Mouse (Mus musculus) cerebellum, adult 11 months (tissue): Measurements from ENCODE around the gene Pecam1.
A peak's percentile ranks its signal among the peaks of the same experiment; 100 is the strongest.
"Not testable (repeated sequence)": the region's sequence is repeated elsewhere in the genome, so short reads cannot be mapped to it uniquely, and the experiment has no call there.

Experiments used
- DNase-seq: peaks from one replicate; pipeline ENCODE4 v3.0.0; 2022

Pecam1 gene

DNA sequence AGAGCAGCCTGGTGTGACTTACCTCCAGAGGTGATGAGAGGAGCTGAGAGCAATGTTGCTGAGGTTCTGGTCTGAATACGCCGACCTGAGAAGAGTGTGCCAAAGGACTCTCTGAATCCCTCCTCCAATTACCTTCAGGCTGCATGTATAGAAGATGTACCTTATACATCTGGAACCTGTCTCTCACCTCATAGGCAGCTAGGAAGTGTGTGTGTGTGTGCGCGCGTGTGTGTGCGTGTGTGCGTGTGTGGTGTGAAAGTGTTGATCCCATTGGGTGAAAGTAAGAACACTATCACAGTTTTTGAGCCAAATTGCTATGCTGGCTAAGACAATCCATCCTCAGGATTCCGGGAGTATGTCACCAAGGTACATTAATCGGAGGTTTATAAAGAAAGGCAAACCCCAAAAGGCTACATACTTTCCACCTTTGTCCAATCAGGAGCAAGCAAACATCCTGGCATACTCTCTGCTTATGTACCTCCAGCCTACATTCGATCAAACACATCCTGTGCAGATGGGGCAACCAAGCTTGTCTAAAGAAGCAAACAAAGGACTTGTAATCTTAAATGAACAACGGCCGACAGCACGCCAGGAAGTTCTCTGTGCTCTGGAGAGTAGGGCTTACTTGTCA lies at the start of gene Pecam1:
Gene Pecam1, minus strand, starts transcription at position 508 of the 631 bp plus-strand sequence.
- no peak for DNase-seq

GRCm38 (mm10) chr11:106795679-106796078 lies 45.3 kb upstream of the Pecam1 start:
- no peak for DNase-seq

- no peak for DNase-seq
Measured at GRCm38 (mm10) chr11:106793846-106794245, 43.4 kb upstream of the Pecam1 start.

DNA sequence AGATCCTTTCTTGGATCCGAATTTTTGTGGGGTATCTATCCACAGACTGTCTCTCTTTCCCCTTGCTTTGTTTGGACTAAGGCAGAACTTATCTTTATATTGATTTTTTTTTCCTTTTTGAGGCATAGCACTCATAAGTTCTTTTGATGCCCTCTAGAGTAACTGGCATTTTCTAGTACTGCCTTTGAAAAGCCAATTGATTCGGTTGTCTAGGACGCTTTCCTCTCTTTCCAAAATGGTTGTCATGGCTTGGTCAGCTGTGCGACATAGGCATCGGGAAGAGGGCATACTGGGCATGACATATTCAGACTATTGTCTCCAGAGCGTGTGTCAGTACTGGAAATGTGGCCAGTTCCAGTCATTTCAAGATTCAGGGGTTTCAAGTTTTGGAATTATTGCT lies 39.2 kb upstream of the Pecam1 start:
- DNase-seq: no peak

DNA sequence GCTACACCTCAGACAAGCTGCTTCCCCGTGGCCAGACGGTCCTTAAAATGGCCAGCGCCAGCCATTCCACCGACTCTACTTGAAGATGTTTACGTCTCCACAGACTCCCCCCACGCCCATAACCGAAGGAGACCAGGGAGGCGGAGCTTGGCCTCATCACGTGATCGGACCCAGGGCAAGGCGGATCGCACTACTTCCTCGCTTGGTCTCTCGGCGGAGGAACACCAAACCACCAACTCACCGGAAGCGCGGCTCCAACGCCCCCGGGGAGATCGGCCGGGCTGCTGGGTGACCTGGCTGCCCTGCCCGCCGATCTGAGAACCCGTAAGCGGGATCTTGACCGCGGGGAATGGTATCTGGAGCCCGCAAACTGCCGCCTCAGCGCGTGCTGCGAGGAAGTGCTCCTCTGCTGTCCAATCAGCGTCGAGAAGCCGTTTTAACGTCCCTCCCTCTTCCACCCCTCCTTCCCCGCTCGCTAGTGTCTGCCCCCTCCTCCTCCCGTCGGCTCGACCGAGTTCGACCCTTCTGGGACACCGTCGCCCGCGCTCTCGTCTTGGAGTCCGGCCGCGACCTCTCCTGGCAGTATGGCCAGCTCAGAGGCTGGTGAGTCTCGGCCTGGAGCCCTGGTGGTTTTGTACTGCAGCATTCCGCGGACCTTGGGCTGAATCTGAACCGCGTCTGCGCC lies 38.5 kb upstream of the Pecam1 start, which contains the start of the genes Ddx5 and Cep95:
Gene Ddx5, minus strand, starts transcription at position 411 of the 685 bp plus-strand sequence.
Gene Cep95, plus strand, starts transcription at position 478 of the 685 bp plus-strand sequence.
- DNase-seq: peak; percentile 98

- DNase-seq: peak; percentile 99
Measured at GRCm38 (mm10) chr11:106788026-106788774, 37.8 kb upstream of the Pecam1 start.

- peak; percentile 88 for DNase-seq
Measured at GRCm38 (mm10) chr11:106787131-106788025, 37.0 kb upstream of the Pecam1 start.

GRCm38 (mm10) chr11:106785043-106785442 lies 34.6 kb upstream of the Pecam1 start:
- DNase-seq: no peak

- DNase-seq: no peak
Measured at GRCm38 (mm10) chr11:106784476-106784875, 34.0 kb upstream of the Pecam1 start.

DNA sequence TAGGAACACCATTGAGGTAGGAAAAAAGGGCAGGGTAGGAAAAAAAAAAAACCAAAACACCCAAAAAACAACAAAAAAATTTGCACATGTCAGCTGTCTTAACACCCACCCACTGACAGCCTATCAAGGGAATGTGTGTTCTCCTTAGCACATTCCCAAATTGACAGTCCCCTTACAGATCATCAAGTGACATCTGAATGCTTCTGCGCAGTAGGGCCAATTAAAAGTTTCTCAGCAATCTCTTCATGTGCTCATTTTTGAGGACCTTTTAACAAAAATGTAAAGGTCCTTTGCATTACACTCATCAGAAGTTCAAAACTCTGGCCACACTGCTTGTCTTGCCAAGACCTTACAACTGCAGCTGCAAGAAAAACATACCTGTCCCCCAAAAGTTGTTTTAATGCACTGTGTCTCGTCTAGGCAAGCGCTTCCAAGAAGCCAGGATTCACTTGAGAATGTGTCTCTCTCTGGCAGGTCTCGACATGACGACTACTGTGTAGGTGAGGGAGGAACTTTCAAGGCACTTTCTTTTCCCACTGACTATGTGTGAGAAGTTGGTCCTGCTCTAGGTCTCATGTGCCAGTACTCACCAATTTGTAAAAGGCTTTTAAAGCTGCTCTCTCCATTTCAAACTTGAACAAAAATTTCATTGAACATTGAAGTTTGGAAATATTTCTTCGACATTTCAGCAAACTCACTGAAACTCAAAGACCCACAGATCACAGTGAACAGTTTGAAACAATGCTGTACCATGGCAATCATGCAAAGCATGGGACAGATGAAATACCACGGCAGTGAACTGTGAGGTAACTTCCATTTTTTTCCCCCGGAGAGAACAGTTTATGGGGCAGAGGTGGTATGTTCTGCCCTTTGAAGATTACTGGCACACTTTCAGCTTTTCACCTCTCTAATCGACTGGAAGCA lies 32.7 kb upstream of the Pecam1 start:
- no peak for DNase-seq

- not testable (repeated sequence) for DNase-seq
Measured at GRCm38 (mm10) chr11:106782271-106782670, 31.8 kb upstream of the Pecam1 start.

GRCm38 (mm10) chr11:106780590-106781220 lies 30.3 kb upstream of the Pecam1 start:
- DNase-seq: no peak

- DNase-seq: no peak
Measured at GRCm38 (mm10) chr11:106780089-106780425, 29.6 kb upstream of the Pecam1 start.

DNA sequence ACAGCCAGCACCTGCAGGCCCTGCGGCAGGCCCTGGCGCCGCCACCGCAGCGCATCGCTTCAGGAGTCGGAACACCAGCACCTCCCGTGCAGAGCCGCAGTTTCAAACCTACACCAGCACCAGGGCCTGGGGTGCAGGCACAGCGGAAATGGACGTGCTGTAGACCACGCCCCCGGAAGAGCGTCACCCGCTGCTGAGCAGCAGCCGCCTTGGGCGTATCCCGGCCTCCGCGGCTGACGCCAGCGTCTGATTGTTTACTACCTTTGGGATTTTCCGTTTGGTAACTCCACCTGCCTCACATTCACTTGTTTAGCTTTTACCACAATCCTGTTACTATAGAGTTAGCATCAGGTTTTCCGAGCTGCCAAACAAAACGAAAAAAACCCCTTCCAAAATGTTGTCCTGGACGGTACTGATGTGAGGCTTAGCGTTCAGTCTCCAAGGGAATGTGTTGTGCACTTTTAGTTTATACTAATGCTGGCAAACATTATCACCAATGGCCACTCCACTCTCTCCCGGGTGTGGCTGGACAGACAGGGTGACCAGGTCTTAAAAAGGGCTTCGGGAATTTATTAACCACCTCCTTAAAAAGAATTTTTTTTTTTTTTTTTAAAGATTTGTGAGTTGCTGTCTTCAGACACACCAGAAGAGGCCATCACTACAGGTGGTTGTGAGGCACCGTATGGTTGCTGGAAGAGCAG lies 29.1 kb upstream of the Pecam1 start, which contains the start of gene Polg2:
Gene Polg2, minus strand, starts transcription at position 150 of the 701 bp plus-strand sequence.
- peak; percentile 84 for DNase-seq

DNA sequence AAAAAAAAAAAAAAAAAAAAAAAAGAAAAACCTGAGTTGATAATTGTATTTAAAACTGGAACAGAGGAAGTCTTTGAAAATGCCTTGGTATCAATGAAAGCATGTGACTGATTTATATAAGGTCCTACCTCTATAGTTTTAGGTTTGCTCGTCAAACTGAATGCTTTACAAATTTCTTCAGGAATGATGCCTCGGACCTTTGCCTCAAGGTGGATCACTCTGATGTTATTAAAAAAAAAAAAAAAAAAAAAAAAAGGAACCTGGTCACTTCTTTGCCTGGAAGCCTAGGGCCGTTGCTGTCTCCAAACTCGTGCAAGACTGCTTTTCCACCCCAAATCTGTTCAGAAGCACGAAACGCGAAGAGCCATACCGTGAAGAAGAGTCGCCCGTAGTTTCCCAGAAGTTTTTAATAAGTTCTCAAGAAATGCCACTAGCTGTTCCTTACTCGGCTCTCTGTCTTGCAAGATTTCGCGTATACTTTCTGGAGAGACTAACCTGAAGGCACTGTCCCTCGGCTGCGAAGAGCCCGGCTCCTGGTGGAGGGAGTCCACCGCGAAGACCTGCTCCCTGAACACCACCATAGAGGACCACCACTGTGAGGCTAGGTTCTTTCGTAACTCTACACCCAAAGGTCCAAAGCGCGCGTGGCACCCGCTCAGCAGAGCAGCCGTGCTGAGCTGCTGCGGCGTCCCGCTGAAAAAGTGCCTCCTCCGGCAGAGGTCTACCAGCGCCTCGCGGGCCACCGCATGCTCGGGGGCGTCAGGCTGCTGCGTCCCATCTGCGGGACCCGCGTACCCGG lies 28.4 kb upstream of the Pecam1 start:
- DNase-seq: no peak

- DNase-seq: no peak
Measured at GRCm38 (mm10) chr11:106778132-106778531, 27.7 kb upstream of the Pecam1 start.

DNA sequence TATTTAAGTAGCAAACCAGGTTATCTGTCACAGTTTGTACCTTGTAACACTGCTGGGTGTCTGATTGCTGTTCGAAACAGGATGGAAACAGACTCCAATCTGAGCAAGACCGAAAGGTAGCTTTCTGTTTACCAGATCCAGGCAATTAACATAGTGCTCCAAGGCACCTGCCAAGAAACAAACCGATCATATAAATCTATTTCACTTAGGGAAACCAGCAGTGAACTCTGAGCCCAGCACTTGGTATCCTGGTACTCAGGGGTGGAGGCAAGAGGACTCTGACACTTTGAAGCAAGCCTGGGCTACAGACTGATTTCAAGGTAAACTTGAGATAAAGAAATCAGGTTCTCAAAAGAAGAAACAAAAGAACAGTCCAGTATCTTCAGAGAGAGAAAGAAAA lies 27.0 kb upstream of the Pecam1 start:
- no peak for DNase-seq

DNA sequence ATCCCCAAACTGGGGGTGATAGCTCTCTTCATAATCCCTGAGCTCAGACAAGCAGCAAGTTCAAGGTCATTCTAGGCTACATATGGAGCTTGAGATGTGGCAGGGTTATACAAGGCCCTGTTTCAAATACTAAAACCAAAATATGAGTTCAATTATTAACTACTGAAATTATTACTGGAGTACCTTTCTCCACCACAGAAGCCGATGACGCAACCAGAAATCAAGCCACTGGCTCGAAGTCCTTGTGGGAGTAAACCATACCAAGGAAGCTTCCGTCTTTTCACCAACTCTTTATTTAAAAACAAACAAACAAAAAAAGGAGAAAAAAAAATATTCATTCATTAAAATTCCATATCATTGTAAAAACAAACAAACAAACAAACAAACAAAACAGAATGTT lies 26.5 kb upstream of the Pecam1 start:
- no peak for DNase-seq

DNA sequence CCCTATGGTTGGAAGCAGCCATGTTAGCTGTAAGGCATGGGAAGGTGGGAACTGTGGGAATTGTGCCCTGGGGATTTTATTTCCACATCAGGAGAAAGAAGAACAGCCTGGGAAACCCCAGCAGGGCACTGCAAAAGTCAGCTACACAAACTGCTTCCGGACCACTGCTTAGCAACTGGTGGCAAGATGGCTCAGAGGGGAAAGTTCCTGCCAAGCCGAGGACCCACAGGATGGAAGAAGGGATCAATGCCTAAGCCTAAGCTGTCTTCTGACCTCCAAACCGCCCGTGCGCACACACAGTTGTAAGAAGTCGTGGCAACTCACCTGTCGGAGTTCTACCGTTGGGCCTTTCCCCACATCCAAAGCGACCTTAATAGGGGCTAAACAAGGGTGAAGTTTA lies 22.6 kb upstream of the Pecam1 start:
- DNase-seq: no peak
